Comparison of ENCODE assay signal across 34 mouse cellular contexts in the genomic region with DNA sequence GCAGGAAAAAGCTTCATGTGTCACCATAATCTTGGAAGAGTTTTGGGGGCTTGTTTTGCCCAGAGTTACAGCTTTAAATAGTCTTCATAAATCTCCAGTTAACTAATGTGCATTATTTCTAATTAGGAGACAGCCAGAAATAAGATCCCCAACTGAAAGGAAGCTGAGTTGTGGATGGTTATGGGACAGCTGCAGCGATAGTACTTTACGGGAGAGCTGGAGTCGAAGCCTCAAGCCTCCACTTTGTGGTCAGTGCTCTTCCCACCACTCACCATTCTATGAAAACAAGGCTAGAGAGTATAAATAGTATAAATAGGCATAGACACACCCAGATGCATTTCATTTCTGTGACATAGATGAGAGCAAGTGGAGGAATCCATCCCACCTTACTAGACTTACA.
"Had no signal": no experiment of that assay in that cellular context is flagged by ENCODE, and none has a peak within 500 bp of the region (broad histone marks: within the 10 kb centered on the region; RNA-seq: fewer than 3 reads in every experiment).

No protein-coding gene starts in this region.

- H3K4me3 ChIP-seq: heart, embryonic 12.5 days; heart, embryonic 13.5 days; heart, embryonic 15.5 days; hindbrain, embryonic 10.5 days; hindbrain, embryonic 12.5 days; hindbrain, embryonic 13.5 days; hindbrain, embryonic 15.5 days; intestine, embryonic 15.5 days; kidney, embryonic 15.5 days; layer of hippocampus, adult 2 months; left cerebral cortex, adult 2 months had no signal

- H3K27ac ChIP-seq: heart, embryonic 13.5 days; heart, embryonic 15.5 days; hindbrain, embryonic 10.5 days; hindbrain, embryonic 12.5 days; hindbrain, embryonic 13.5 days; hindbrain, embryonic 14.5 days; hindbrain, embryonic 15.5 days; hindbrain, postnatal 0 days; intestine, embryonic 15.5 days; kidney, embryonic 15.5 days; kidney, postnatal 0 days; layer of hippocampus, adult 2 months; left cerebral cortex, adult 2 months had no signal

- H3K36me3 ChIP-seq: heart, embryonic 15.5 days; hindbrain, embryonic 10.5 days; hindbrain, embryonic 15.5 days; intestine, embryonic 15.5 days; kidney, embryonic 15.5 days had no signal

- H3K9me3 ChIP-seq: heart, embryonic 12.5 days; heart, embryonic 13.5 days; heart, embryonic 15.5 days; hindbrain, embryonic 10.5 days; hindbrain, embryonic 12.5 days; hindbrain, embryonic 13.5 days; hindbrain, embryonic 15.5 days; intestine, embryonic 15.5 days; kidney, embryonic 15.5 days had no signal

- DNase-seq: heart, postnatal 10 days; heart, postnatal 14 days; heart, postnatal 36 days; heart, postnatal 4 days; kidney, adult 11 months; kidney, adult 18-20 months; kidney, adult 2 months; kidney, adult 8-10 months; kidney, adult 9 months; kidney, postnatal 10 days; kidney, postnatal 14 days; kidney, postnatal 25 days; kidney, postnatal 4 days; layer of hippocampus, adult 9-11 months; layer of hippocampus, postnatal 36 days had no signal

- ATAC-seq: hindbrain, embryonic 16.5 days; hindbrain, postnatal 0 days; inflammation-experienced regulatory T-cells, adult 6 months; intestine, embryonic 15.5 days; intestine, embryonic 16.5 days; intestine, postnatal 0 days had no signal

- H3K4me1 ChIP-seq: heart, embryonic 12.5 days; heart, embryonic 13.5 days; heart, embryonic 15.5 days; hindbrain, embryonic 10.5 days; hindbrain, embryonic 12.5 days; hindbrain, embryonic 13.5 days; hindbrain, embryonic 15.5 days; intestine, embryonic 15.5 days; kidney, embryonic 15.5 days had no signal

- H3K27me3 ChIP-seq: heart, embryonic 12.5 days; heart, embryonic 13.5 days; heart, embryonic 15.5 days; hindbrain, embryonic 12.5 days; hindbrain, embryonic 13.5 days; hindbrain, embryonic 15.5 days; intestine, embryonic 15.5 days; kidney, embryonic 15.5 days had no signal

- H3K4me2 ChIP-seq: heart, embryonic 11.5 days; heart, embryonic 12.5 days; heart, embryonic 13.5 days; heart, embryonic 15.5 days; hindbrain, embryonic 12.5 days; hindbrain, embryonic 13.5 days; hindbrain, embryonic 14.5 days; hindbrain, embryonic 15.5 days; intestine, embryonic 15.5 days; kidney, embryonic 15.5 days had no signal

- H3K9ac ChIP-seq: heart, embryonic 12.5 days; heart, embryonic 13.5 days; heart, embryonic 15.5 days; hindbrain, embryonic 12.5 days; hindbrain, embryonic 13.5 days; hindbrain, embryonic 14.5 days; hindbrain, embryonic 15.5 days; intestine, embryonic 15.5 days; kidney, embryonic 15.5 days had no signal
